Mouse (Mus musculus) large intestine, adult 2 months (tissue): ENCODE data around the gene Fam107b. TPM values are rescaled to one million over a fixed set of nuclear protein-coding genes. Genes with fewer than 3 reads are reported as not detected.

Source experiments
- DNase-seq: peaks from one replicate; pipeline ENCODE4 v3.0.0-alpha.2; 2012; ENCODE audit warnings: low read depth, low spot score
- WGBS: fragments of 180-500 bp; shearing (Covaris S2); methylation state at CpG from one replicate; pipeline ENCODE4 v1.1.7; 2018; 5-methylcytosine and 5-hydroxymethylcytosine counted together
- polyA plus RNA-seq: library from polyadenylated mRNA; depleted of rRNA; stranded (reverse); fragments of >200 nt; gene quantifications from 2 replicates; pipeline ENCODE4 v1.2.3, GENCODE M21; 2012; rRNA removed

Fam107b gene
- polyA plus RNA-seq, 1 experiment, result 30.6 TPM

DNA sequence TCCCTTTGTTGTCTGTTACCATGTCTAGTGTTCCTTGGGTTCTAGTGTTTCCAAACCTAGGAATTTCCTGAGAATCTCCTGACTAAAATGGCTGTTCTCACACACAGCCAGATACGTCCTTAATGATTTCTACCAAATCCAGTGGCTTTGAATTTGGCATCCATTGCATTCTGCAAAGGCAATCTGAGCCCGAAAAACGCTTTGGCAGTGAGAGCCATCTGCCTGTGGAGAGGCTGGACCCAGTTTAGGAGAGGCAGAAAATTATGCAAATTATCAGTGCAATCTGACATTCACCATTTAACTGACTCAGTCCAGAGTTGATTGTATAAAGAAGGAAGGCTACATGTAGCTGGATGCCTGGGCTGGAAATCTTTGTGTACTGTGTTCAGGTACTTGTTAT is 247.3 kb downstream of the Fam107b start:
- 83% methylated on average over 3 of the region's 3 CpGs for WGBS
- DNase-seq, result no peak

GRCm38 (mm10) chr2:3822483-3823455 is 252.5 kb downstream of the Fam107b start:
- no peak for DNase-seq
- WGBS, result 28% methylated on average over 8 of the region's 8 CpGs

Other genes starting within 250 kb of the Fam107b start
- gene Rpp38, start 237.8 kb upstream of the Fam107b start, polyA plus RNA-seq, result 4.8 and 6.9 TPM in 2 replicates
- gene Acbd7, start 234.3 kb upstream of the Fam107b start, polyA plus RNA-seq, result 0.27 TPM in 1 of 2 replicates, not detected in the other
- not detected in 2 replicates for gene Olah, start 173.3 kb upstream of the Fam107b start, polyA plus RNA-seq
- gene Meig1, start 147.8 kb upstream of the Fam107b start, polyA plus RNA-seq, result not detected in 2 replicates
- gene Dclre1c, start 146.4 kb upstream of the Fam107b start, polyA plus RNA-seq, result 2.6 and 4.9 TPM in 2 replicates
- 1.3 TPM in 2 replicates for gene Suv39h2, start 95.5 kb upstream of the Fam107b start, polyA plus RNA-seq
- 1.1 and 1.5 TPM in 2 replicates for gene Gm45902, start 57.7 kb upstream of the Fam107b start, polyA plus RNA-seq
- 28.7 and 31.3 TPM in 2 replicates for gene Hspa14, start 57.7 kb upstream of the Fam107b start, polyA plus RNA-seq
- gene Cdnf, start 57.5 kb upstream of the Fam107b start, polyA plus RNA-seq, result 0.29 and 0.36 TPM in 2 replicates